Mouse (Mus musculus): ENCODE measurements around the gene Btbd7. TPM values are rescaled to one million over a fixed set of nuclear protein-coding genes. Genes with fewer than 3 reads are reported as not detected.
A peak's percentile ranks its signal among the peaks of the same experiment; 100 is the strongest.

The Btbd7 gene
- polyA plus RNA-seq, 1 experiment from 2014 or later, result 9.0 TPM

DNA sequence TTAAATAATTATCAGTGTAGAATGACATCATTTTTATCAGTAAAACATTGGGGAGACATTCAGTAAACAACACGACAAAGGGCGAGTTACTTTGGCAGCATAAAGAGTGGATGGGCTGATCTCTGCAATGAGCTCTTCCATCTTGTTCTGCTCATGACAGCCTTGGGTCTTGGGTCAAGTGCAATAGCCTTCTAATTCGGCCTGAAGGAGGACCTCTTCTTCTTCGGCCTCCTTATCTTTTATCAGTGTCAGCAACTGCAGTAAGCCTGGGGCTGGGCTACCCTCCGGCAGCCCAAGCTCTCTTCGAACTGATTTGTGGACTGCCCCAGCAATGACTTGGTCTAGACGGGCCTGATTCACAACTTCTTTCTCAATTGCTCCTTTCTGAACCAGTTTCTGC is 136.2 kb downstream of the Btbd7 start:
- no peaks in the 10 kb centered on the region for H3K9me3 ChIP-seq (ENCODE audit: control insufficient read depth, low read length)
- DNase-seq (ENCODE audit: low spot score) (no peak), ATAC-seq (ENCODE audit: low FRiP score, low TSS enrichment) (no peak)
- H3K27me3 ChIP-seq (ENCODE audit: control insufficient read depth, insufficient read depth, low read length), result no peaks in the 10 kb centered on the region
- TF ChIP-seq EP300 (optimal IDR thresholded peaks at IDR 0.05) (no peak), CTCF (IDR thresholded peaks at IDR 0.05; ENCODE audit: low read depth) (no peak)
- H3K4me2 ChIP-seq (replicated peaks; ENCODE audit: low read depth), result no peak overlapping the region
- H3K9ac ChIP-seq (ENCODE audit: low read length), result no peak overlapping the region
- no peak overlapping the region for H3K4me3 ChIP-seq (ENCODE audit: low read depth, low read length)
- H3K4me1 ChIP-seq (replicated peaks; ENCODE audit: control insufficient read depth, insufficient read depth), result 0 out of 2 replicates have a peak, but pooled peaks cover 3% of the 10 kb centered on the region
- no peaks in the 10 kb centered on the region for H3K36me3 ChIP-seq (ENCODE audit: control insufficient read depth, insufficient read depth, low read length)
- WGBS, result 73% methylated on average over 7 of the region's 7 CpGs
- H3K27ac ChIP-seq (replicated peaks), result no peak overlapping the region

DNA sequence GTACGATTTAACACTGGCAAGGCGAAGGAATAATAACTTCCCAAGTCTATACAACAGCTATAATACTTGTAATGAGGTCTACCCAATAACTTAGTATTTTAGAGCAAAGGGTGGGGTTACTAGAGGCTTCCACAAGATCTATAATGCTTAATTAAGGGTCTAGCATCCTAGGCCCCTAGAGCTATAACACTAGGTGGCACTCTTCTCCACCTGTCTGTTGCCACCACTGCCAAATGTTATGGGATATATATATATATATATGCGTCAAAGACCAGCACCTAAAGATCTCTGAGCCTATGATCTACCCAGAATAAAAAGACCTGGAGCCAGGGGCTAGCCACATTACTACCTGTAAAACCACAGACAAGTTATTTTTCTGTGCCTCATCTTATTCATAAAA is 138.0 kb downstream of the Btbd7 start:
- H3K4me3 ChIP-seq (ENCODE audit: low read depth, low read length), result no peak overlapping the region
- TF ChIP-seq EP300 (optimal IDR thresholded peaks at IDR 0.05), result no peak
- peak; percentile 74 for TF ChIP-seq CTCF (IDR thresholded peaks at IDR 0.05; ENCODE audit: low read depth)
- H3K27me3 ChIP-seq (ENCODE audit: control insufficient read depth, insufficient read depth, low read length), result no peaks in the 10 kb centered on the region
- no peaks in the 10 kb centered on the region for H3K36me3 ChIP-seq (ENCODE audit: control insufficient read depth, insufficient read depth, low read length)
- H3K9me3 ChIP-seq (ENCODE audit: control insufficient read depth, low read length), result no peaks in the 10 kb centered on the region
- no peak overlapping the region for H3K27ac ChIP-seq (replicated peaks)
- no peak overlapping the region for H3K4me2 ChIP-seq (replicated peaks; ENCODE audit: low read depth)
- DNase-seq (ENCODE audit: low spot score), result no peak
- H3K9ac ChIP-seq (ENCODE audit: low read length), result no peak overlapping the region
- ATAC-seq (ENCODE audit: low FRiP score, low TSS enrichment), result no peak
- H3K4me1 ChIP-seq (replicated peaks; ENCODE audit: control insufficient read depth, insufficient read depth), result 0 out of 2 replicates have a peak, but pooled peaks cover 3% of the 10 kb centered on the region
- WGBS, result 54% methylated on average over 3 of the region's 3 CpGs

DNA sequence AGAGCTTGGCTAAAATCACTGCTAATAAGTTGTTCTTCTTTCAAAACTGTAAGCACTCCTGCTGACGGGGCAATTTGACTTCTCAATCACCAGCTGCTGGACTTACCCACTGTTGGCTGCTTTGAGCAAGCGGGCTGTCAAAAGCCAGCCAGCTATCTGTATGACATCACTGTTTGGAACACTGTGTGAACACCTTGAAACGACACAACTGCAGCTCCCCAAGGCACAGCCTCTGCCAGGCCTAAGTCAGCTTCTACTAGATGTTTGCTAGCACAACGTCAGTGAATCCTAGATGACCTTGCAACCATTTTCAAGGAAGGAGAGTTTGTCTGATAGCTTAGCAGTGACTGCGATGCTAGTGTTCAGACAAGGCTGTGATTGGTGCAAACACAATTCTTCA is 139.2 kb downstream of the Btbd7 start:
- H3K27ac ChIP-seq (replicated peaks), result no peak overlapping the region
- H3K27me3 ChIP-seq (ENCODE audit: control insufficient read depth, insufficient read depth, low read length), result no peaks in the 10 kb centered on the region
- no peak overlapping the region for H3K9ac ChIP-seq (ENCODE audit: low read length)
- H3K4me1 ChIP-seq (replicated peaks; ENCODE audit: control insufficient read depth, insufficient read depth), result 0 out of 2 replicates have a peak, but pooled peaks cover 3% of the 10 kb centered on the region
- DNase-seq (ENCODE audit: low spot score) (no peak), ATAC-seq (ENCODE audit: low FRiP score, low TSS enrichment) (no peak)
- no peak overlapping the region for H3K4me3 ChIP-seq (ENCODE audit: low read depth, low read length)
- H3K9me3 ChIP-seq (ENCODE audit: control insufficient read depth, low read length), result no peaks in the 10 kb centered on the region
- no peaks in the 10 kb centered on the region for H3K36me3 ChIP-seq (ENCODE audit: control insufficient read depth, insufficient read depth, low read length)
- no peak overlapping the region for H3K4me2 ChIP-seq (replicated peaks; ENCODE audit: low read depth)
- TF ChIP-seq EP300 (optimal IDR thresholded peaks at IDR 0.05), result no peak
- TF ChIP-seq CTCF (IDR thresholded peaks at IDR 0.05; ENCODE audit: low read depth), result no peak
- WGBS, result 62% methylated on average over 5 of the region's 5 CpGs

- H3K27ac ChIP-seq (replicated peaks), result no peak overlapping the region
- H3K27me3 ChIP-seq (ENCODE audit: control insufficient read depth, insufficient read depth, low read length), result no peaks in the 10 kb centered on the region
- H3K9ac ChIP-seq (ENCODE audit: low read length), result no peak overlapping the region
- no peak overlapping the region for H3K4me3 ChIP-seq (ENCODE audit: low read depth, low read length)
- H3K4me2 ChIP-seq (replicated peaks; ENCODE audit: low read depth), result no peak overlapping the region
- WGBS, result 6% methylated on average over 4 of the region's 5 CpGs
- no peak for TF ChIP-seq EP300 (optimal IDR thresholded peaks at IDR 0.05)
- peak; percentile 80 for TF ChIP-seq CTCF (IDR thresholded peaks at IDR 0.05; ENCODE audit: low read depth)
- ATAC-seq (ENCODE audit: low FRiP score, low TSS enrichment) (no peak), DNase-seq (ENCODE audit: low spot score) (peak; percentile 79)
- H3K4me1 ChIP-seq (replicated peaks; ENCODE audit: control insufficient read depth, insufficient read depth), result peaks cover 2% of the 10 kb centered on the region; the same call in 1 of the 2 replicates
- no peaks in the 10 kb centered on the region for H3K9me3 ChIP-seq (ENCODE audit: control insufficient read depth, low read length)
- H3K36me3 ChIP-seq (ENCODE audit: control insufficient read depth, insufficient read depth, low read length), result no peaks in the 10 kb centered on the region
These were observed 144.9 kb downstream of the Btbd7 start for GRCm38 (mm10) chr12:102733381-102733780.

GRCm38 (mm10) chr12:102730798-102731619 is 147.3 kb downstream of the Btbd7 start:
- TF ChIP-seq EP300 (optimal IDR thresholded peaks at IDR 0.05) (no peak), CTCF (IDR thresholded peaks at IDR 0.05; ENCODE audit: low read depth) (no peak)
- WGBS, result 22% methylated on average over 16 of the region's 16 CpGs

More at GRCm38 (mm10) chr12:102730798-102731619, 147.3 kb downstream of the Btbd7 start:
- H3K4me1 ChIP-seq (replicated peaks; ENCODE audit: control insufficient read depth, insufficient read depth), result peaks cover 2% of the 10 kb centered on the region; the same call in 1 of the 2 replicates
- peak; percentile 30 for DNase-seq (ENCODE audit: low spot score)
- peak overlapping the region; percentile 84 for H3K27ac ChIP-seq (replicated peaks)
- ATAC-seq (ENCODE audit: low FRiP score, low TSS enrichment), result peak; percentile 0
- H3K27me3 ChIP-seq (ENCODE audit: control insufficient read depth, insufficient read depth, low read length), result no peaks in the 10 kb centered on the region
- peak overlapping the region; percentile 15; the same call in 1 of the 2 replicates for H3K4me2 ChIP-seq (replicated peaks; ENCODE audit: low read depth)
- H3K9ac ChIP-seq (ENCODE audit: low read length), result no peak overlapping the region
- no peaks in the 10 kb centered on the region for H3K36me3 ChIP-seq (ENCODE audit: control insufficient read depth, insufficient read depth, low read length)
- no peaks in the 10 kb centered on the region for H3K9me3 ChIP-seq (ENCODE audit: control insufficient read depth, low read length)
- H3K4me3 ChIP-seq (ENCODE audit: low read depth, low read length), result no peak overlapping the region

Other genes starting within 250 kb of the Btbd7 start
- gene Itpk1, start 173.5 kb downstream of the Btbd7 start, polyA plus RNA-seq (2015; fragmentation: Nextera tagmentation; extraction: Ambion mirVana), result 21.5 and 26.7 TPM in 2 replicates
- 8.1 and 9.5 TPM in 2 replicates for gene Moap1, start 134.8 kb downstream of the Btbd7 start, polyA plus RNA-seq (2015; fragmentation: Nextera tagmentation; extraction: Ambion mirVana)
- 10.5 and 10.9 TPM in 2 replicates for gene Tmem251, start 134.7 kb downstream of the Btbd7 start, polyA plus RNA-seq (2015; fragmentation: Nextera tagmentation; extraction: Ambion mirVana)
- gene Gm28051, start 120.7 kb downstream of the Btbd7 start, polyA plus RNA-seq (2015; fragmentation: Nextera tagmentation; extraction: Ambion mirVana), result not detected in 2 replicates
- gene Gon7, start 120.7 kb downstream of the Btbd7 start, polyA plus RNA-seq (2015; fragmentation: Nextera tagmentation; extraction: Ambion mirVana), result 13.6 and 14.7 TPM in 2 replicates
- 16.1 and 16.3 TPM in 2 replicates for gene Ubr7, start 120.5 kb downstream of the Btbd7 start, polyA plus RNA-seq (2015; fragmentation: Nextera tagmentation; extraction: Ambion mirVana)
- gene Gm20604, start 119.8 kb downstream of the Btbd7 start, polyA plus RNA-seq (2015; fragmentation: Nextera tagmentation; extraction: Ambion mirVana), result 10.3 and 10.6 TPM in 2 replicates
- not detected in 2 replicates for gene Cox8c, start 20.8 kb upstream of the Btbd7 start, polyA plus RNA-seq (2015; fragmentation: Nextera tagmentation; extraction: Ambion mirVana)
- gene Unc79, start 70.4 kb upstream of the Btbd7 start, polyA plus RNA-seq (2015; fragmentation: Nextera tagmentation; extraction: Ambion mirVana), result 0.15 and 0.17 TPM in 2 replicates